Mouse (Mus musculus): ENCODE data around the gene Mcat. TPM values are rescaled to one million over a fixed set of nuclear protein-coding genes. Genes with fewer than 3 reads are reported as not detected.
A peak's percentile ranks its signal among the peaks of the same experiment; 100 is the strongest.

Mcat gene
- total and polyA plus RNA-seq, 3 experiments, result 28.4 to 41.6 (median 41.2) TPM

- no peaks in the 10 kb centered on the region for H3K79me2 ChIP-seq (replicated peaks; ENCODE audit: control insufficient read depth, extremely low read depth, insufficient read depth, poor library complexity, severe bottlenecking)
- H3K36me3 ChIP-seq (replicated peaks in 1 of 2; ENCODE audit: control insufficient read depth in 1 of 2, insufficient read depth in 1 of 2, low read length in 1 of 2), result peaks cover 66 to 94% of the 10 kb centered on the region in 2 experiments
- H3K4me2 ChIP-seq (ENCODE audit: insufficient read depth, low read depth, poor library complexity, severe bottlenecking), result no peak overlapping the region
- TF ChIP-seq UBTF (IDR thresholded peaks at IDR 0.05; ENCODE audit: low read depth, low read length) (no peak), TBP (conservative IDR thresholded peaks at IDR 0.05; ENCODE audit: low read depth, low read length) (no peak), MAX (IDR thresholded peaks at IDR 0.05; ENCODE audit: low read length) (no peak), HCFC1 (IDR thresholded peaks at IDR 0.05; ENCODE audit: low read depth, low read length) (no peak), MEF2A (IDR thresholded peaks at IDR 0.05; ENCODE audit: borderline replicate concordance, low read depth, low read length) (no peak), USF2 (conservative IDR thresholded peaks at IDR 0.05; ENCODE audit: low read depth, low read length) (no peak), RCOR1 (conservative IDR thresholded peaks at IDR 0.05; ENCODE audit: low read depth, low read length) (no peak), CTCF (conservative IDR thresholded peaks at IDR 0.05 in 1 of 2, IDR thresholded peaks at IDR 0.05 in 1 of 2; ENCODE audit: low read depth in 2 of 2, low read length in 2 of 2) (no peak), JUND (conservative IDR thresholded peaks at IDR 0.05; ENCODE audit: low read depth, low read length) (no peak), ETS1 (conservative IDR thresholded peaks at IDR 0.05; ENCODE audit: low read depth, low read length) (no peak), MYC (IDR thresholded peaks at IDR 0.05; ENCODE audit: low read depth, low read length) (no peak), NELFE (IDR thresholded peaks at IDR 0.05; ENCODE audit: low read depth, low read length) (no peak), JUN (IDR thresholded peaks at IDR 0.05; ENCODE audit: insufficient read depth, low read depth, low read length) (no peak), ZNF384 (IDR thresholded peaks at IDR 0.05; ENCODE audit: low read depth, low read length) (no peak)
- H3K27ac ChIP-seq (ENCODE audit: insufficient read depth, low read depth), result no peak overlapping the region
- in situ Hi-C loops (cut with MboI; ENCODE audit: low pct_ligation_motif_present, low pct_unique_long_range_greater_than_20kb, low sequenced_read_pairs), result no loop called here
- no peak overlapping the region for H3K9ac ChIP-seq (ENCODE audit: insufficient read depth, low read depth)
- dilution Hi-C loops (cut with MboI; ENCODE audit: extremely low pct_ligation_motif_present, extremely low pct_unique_long_range_greater_than_20kb, low sequenced_read_pairs), result no loop called here
- DNase-seq (ENCODE audit: extremely low read depth), result no peak
- peaks cover 13% of the 10 kb centered on the region for H3K9me3 ChIP-seq (replicated peaks; ENCODE audit: low read length)
- no peaks in the 10 kb centered on the region for H3K27me3 ChIP-seq (replicated peaks)
- H3K4me3 ChIP-seq (replicated peaks in 1 of 3; ENCODE audit: low read depth in 2 of 3, low read length in 2 of 3, poor library complexity in 1 of 3), result no peak overlapping the region
- H3K4me1 ChIP-seq (ENCODE audit: control insufficient read depth in 1 of 2, insufficient read depth in 2 of 2), result no peaks in the 10 kb centered on the region
Observed at GRCm38 (mm10) chr15:83584741-83585220, 21.2 kb upstream of the Mcat start.

GRCm38 (mm10) chr15:83583419-83584156 lies 20.0 kb upstream of the Mcat start:
- DNase-seq (ENCODE audit: extremely low read depth), result peak; percentile 39
- dilution Hi-C loops (cut with MboI; ENCODE audit: extremely low pct_ligation_motif_present, extremely low pct_unique_long_range_greater_than_20kb, low sequenced_read_pairs) (no loop called here), in situ Hi-C loops (cut with MboI; ENCODE audit: low pct_ligation_motif_present, low pct_unique_long_range_greater_than_20kb, low sequenced_read_pairs) (no loop called here)
- Histone ChIP-seq H3K79me2 (replicated peaks; ENCODE audit: control insufficient read depth, extremely low read depth, insufficient read depth, poor library complexity, severe bottlenecking) (no peaks in the 10 kb centered on the region), H3K27me3 (replicated peaks) (no peaks in the 10 kb centered on the region), H3K9ac (ENCODE audit: insufficient read depth, low read depth) (no peak overlapping the region), H3K4me3 (replicated peaks in 1 of 3; ENCODE audit: low read depth in 2 of 3, low read length in 2 of 3, poor library complexity in 1 of 3) (no peak overlapping the region), H3K4me2 (ENCODE audit: insufficient read depth, low read depth, poor library complexity, severe bottlenecking) (no peak overlapping the region), H3K4me1 (ENCODE audit: control insufficient read depth in 1 of 2, insufficient read depth in 2 of 2) (no peaks in the 10 kb centered on the region), H3K36me3 (replicated peaks in 1 of 2; ENCODE audit: control insufficient read depth in 1 of 2, insufficient read depth in 1 of 2, low read length in 1 of 2) (peaks cover 74 to 97% of the 10 kb centered on the region in 2 experiments), H3K9me3 (replicated peaks; ENCODE audit: low read length) (peaks cover 13% of the 10 kb centered on the region), H3K27ac (ENCODE audit: insufficient read depth, low read depth) (no peak overlapping the region)
- TF ChIP-seq NELFE (IDR thresholded peaks at IDR 0.05; ENCODE audit: low read depth, low read length) (no peak), CTCF (conservative IDR thresholded peaks at IDR 0.05 in 1 of 2, IDR thresholded peaks at IDR 0.05 in 1 of 2; ENCODE audit: low read depth in 2 of 2, low read length in 2 of 2) (peak; percentile 12 to 64; a peak in 2 of 4 replicates), SMC3 (IDR thresholded peaks at IDR 0.05; ENCODE audit: low read depth, low read length) (peak; percentile 10; the same call in 1 of the 2 replicates), RAD21 (IDR thresholded peaks at IDR 0.05; ENCODE audit: low read depth, low read length) (peak; percentile 41), MAFK (IDR thresholded peaks at IDR 0.05; ENCODE audit: insufficient replicate concordance, low read length) (peak; percentile 96)
